Mouse (Mus musculus): ENCODE results near the gene F3. TPM values are rescaled to one million over a fixed set of nuclear protein-coding genes. Genes with fewer than 3 reads are reported as not detected.

F3 gene
- 6.9 and 7.2 TPM in 2 replicates for polyA plus RNA-seq (2014; fragmentation: Nextera tagmentation; extraction: Ambion mirVana)

DNA sequence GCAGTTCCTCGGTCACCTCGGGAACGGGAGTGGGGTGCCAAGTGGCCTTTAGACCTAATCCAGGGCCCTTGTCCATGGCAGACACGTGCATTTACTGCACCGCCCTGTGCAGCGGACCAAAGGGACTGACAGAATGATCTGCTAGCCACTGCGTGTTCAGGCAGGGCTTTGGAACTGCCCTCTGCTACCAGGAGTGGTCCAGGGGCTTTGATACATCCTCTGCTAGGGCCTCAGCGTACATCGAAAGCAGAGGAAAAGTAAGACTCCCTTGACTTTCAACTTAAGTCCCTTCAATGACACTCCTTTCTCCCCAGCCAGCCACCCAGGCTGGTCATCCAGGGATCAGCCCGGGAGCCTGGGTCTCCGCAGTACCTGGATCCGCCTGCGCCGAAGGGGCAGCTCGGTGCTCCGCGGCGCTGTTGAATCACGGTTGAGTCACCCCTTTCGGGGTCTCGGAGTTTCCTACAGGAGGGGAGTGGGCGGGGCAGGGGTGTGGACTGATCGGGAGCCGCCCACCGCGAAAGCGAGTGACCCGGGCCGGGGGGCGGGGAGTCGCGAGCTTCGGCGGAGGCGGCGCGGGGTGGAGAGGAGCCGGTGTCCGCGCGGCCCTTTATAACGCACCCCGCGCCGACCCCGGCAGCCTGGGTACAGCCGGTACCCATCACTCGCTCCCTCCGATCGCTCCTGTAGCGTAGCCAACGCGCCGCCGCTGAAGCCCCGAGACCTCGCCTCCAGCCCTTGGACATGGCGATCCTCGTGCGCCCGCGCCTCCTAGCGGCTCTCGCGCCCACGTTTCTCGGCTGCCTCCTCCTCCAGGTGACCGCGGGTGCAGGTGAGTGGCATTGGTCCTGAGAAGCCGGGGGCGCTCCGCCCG lies at the start of gene F3:
Gene F3, plus strand, starts transcription at position 567 of the 874 bp plus-strand sequence.
- Histone ChIP-seq H3K27me3 (ENCODE audit: control insufficient read depth, insufficient read depth, low read length) (0 out of 2 replicates have a peak, but pooled peaks cover 4% of the 10 kb centered on the region), H3K9ac (replicated peaks; ENCODE audit: low read length) (peak within 1 kb of the TSS; percentile 65), H3K36me3 (ENCODE audit: control insufficient read depth, insufficient read depth, low read length) (no peaks in the 10 kb centered on the region), H3K4me3 (replicated peaks; ENCODE audit: low read depth, low read length) (peak within 1 kb of the TSS; percentile 62), H3K27ac (replicated peaks; ENCODE audit: low read depth, low read length) (peak within 1 kb of the TSS; percentile 45; the same call in 1 of the 2 replicates), H3K4me2 (ENCODE audit: low read length) (peak within 1 kb of the TSS; percentile 87), H3K9me3 (ENCODE audit: control insufficient read depth, low read length) (no peaks in the 10 kb centered on the region), H3K4me1 (ENCODE audit: control insufficient read depth, insufficient read depth, low read length) (peaks cover 15% of the 10 kb centered on the region)
- under 1% methylated on average over 73 of the region's 73 CpGs for WGBS
- ATAC-seq (ENCODE audit: low FRiP score, low TSS enrichment) (peak; percentile 81), DNase-seq (peak; percentile 91)

GRCm38 (mm10) chr3:121678935-121679334 lies 44.4 kb upstream of the F3 start:
- WGBS, result 29% methylated on average over 4 of the region's 4 CpGs
- Histone ChIP-seq H3K4me3 (replicated peaks; ENCODE audit: low read depth, low read length) (no peak overlapping the region), H3K36me3 (ENCODE audit: control insufficient read depth, insufficient read depth, low read length) (no peaks in the 10 kb centered on the region), H3K4me2 (ENCODE audit: low read length) (no peak overlapping the region), H3K27ac (replicated peaks; ENCODE audit: low read depth, low read length) (no peak overlapping the region), H3K4me1 (ENCODE audit: control insufficient read depth, insufficient read depth, low read length) (peaks cover 4% of the 10 kb centered on the region; the same call in 1 of the 2 replicates), H3K9ac (replicated peaks; ENCODE audit: low read length) (no peak overlapping the region), H3K9me3 (ENCODE audit: control insufficient read depth, low read length) (no peaks in the 10 kb centered on the region), H3K27me3 (ENCODE audit: control insufficient read depth, insufficient read depth, low read length) (no peaks in the 10 kb centered on the region)
- no peak for DNase-seq
- no peak for ATAC-seq (ENCODE audit: low FRiP score, low TSS enrichment)

DNA sequence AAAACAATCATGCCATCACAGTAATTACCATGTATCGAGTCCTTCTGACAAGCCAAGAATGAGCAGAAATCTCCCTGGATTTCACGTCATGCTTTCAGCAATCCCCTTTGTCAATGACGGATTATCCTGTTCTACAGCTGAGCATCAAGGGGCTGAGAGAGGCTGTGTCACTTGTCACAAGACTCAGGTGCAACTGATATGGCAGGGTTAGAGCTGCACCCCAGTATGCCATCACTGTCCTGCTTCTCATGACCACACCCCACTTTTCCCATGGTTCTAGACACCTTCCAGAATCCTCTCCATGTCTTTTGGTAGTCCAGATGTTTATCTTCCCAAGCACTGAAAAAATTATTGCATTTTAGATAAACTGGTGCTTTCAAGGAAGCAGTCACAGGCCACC lies 43.9 kb upstream of the F3 start:
- H3K4me1 ChIP-seq (ENCODE audit: control insufficient read depth, insufficient read depth, low read length), result peaks cover 4% of the 10 kb centered on the region; the same call in 1 of the 2 replicates
- WGBS, result 15% methylated on average over 3 of the region's 3 CpGs
- no peaks in the 10 kb centered on the region for H3K27me3 ChIP-seq (ENCODE audit: control insufficient read depth, insufficient read depth, low read length)
- no peak overlapping the region for H3K27ac ChIP-seq (replicated peaks; ENCODE audit: low read depth, low read length)
- no peak overlapping the region for H3K4me2 ChIP-seq (ENCODE audit: low read length)
- H3K9ac ChIP-seq (replicated peaks; ENCODE audit: low read length), result no peak overlapping the region
- ATAC-seq (ENCODE audit: low FRiP score, low TSS enrichment) (no peak), DNase-seq (peak; percentile 44)
- no peaks in the 10 kb centered on the region for H3K9me3 ChIP-seq (ENCODE audit: control insufficient read depth, low read length)
- H3K4me3 ChIP-seq (replicated peaks; ENCODE audit: low read depth, low read length), result no peak overlapping the region
- no peaks in the 10 kb centered on the region for H3K36me3 ChIP-seq (ENCODE audit: control insufficient read depth, insufficient read depth, low read length)

- no peaks in the 10 kb centered on the region for H3K27me3 ChIP-seq (ENCODE audit: control insufficient read depth, insufficient read depth, low read length)
- ATAC-seq (ENCODE audit: low FRiP score, low TSS enrichment), result no peak
- no peak for DNase-seq
- peaks cover 4% of the 10 kb centered on the region; the same call in 1 of the 2 replicates for H3K4me1 ChIP-seq (ENCODE audit: control insufficient read depth, insufficient read depth, low read length)
- no peaks in the 10 kb centered on the region for H3K36me3 ChIP-seq (ENCODE audit: control insufficient read depth, insufficient read depth, low read length)
- no peaks in the 10 kb centered on the region for H3K9me3 ChIP-seq (ENCODE audit: control insufficient read depth, low read length)
- 87% methylated on average over 3 of the region's 3 CpGs for WGBS
- H3K4me2 ChIP-seq (ENCODE audit: low read length), result no peak overlapping the region
- no peak overlapping the region for H3K9ac ChIP-seq (replicated peaks; ENCODE audit: low read length)
- H3K4me3 ChIP-seq (replicated peaks; ENCODE audit: low read depth, low read length), result no peak overlapping the region
- H3K27ac ChIP-seq (replicated peaks; ENCODE audit: low read depth, low read length), result no peak overlapping the region
Observed at GRCm38 (mm10) chr3:121680187-121680586, 43.1 kb upstream of the F3 start.

DNA sequence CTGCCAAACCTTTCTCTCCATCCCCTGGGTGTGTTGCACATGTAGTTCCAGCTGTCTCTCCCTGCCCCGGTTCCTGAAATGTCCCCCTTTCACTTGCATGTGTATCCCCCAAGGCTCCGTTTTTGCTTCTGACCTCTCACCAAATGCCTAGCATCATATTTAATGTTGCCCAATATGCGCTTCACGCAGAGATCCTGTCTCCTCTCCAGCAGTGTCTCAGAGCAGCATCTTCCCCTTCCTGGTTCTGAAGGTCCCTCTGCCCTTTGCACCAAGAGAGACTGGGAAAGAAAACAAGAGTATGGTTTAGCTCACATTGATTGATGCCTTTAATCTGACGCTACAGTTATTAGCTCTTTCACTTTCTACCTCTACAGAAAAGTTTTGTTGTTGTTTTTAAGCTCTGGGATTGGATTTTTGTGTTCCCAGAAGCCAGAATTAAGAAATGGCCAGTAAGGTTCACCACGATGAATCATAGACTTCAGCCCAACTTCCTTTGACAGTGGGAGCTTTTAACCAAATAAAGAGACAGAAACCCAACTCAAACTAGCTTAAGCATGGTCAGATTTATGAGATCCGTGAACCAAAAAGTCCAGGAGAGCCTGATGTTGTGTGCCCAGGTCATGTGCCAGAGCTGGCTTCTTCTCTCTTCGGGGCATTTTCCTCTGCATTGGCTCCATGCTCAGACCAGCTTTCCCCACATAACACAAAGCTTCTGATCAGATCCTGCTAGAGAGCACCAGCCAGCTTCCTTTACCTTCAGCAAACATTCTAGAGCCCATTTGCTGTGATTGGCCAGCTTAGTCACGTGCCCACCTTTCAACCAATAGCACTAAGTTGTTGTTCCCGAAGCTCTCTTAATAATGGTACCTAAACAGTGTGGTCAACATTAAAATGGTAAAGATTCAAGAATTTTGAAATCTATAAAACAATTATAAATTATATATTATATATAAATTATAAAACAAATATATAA lies 40.6 kb upstream of the F3 start:
- no peak overlapping the region for H3K4me3 ChIP-seq (replicated peaks; ENCODE audit: low read depth, low read length)
- WGBS, result 90% methylated on average over 10 of the region's 10 CpGs
- no peak for ATAC-seq (ENCODE audit: low FRiP score, low TSS enrichment)

GRCm38 (mm10) chr3:121684552-121684951 lies 38.8 kb upstream of the F3 start:
- no peak for ATAC-seq (ENCODE audit: low FRiP score, low TSS enrichment)
- H3K4me2 ChIP-seq (ENCODE audit: low read length), result no peak overlapping the region
- 84% methylated on average over 4 of the region's 4 CpGs for WGBS
- H3K27ac ChIP-seq (replicated peaks; ENCODE audit: low read depth, low read length), result no peak overlapping the region
- H3K4me1 ChIP-seq (ENCODE audit: control insufficient read depth, insufficient read depth, low read length), result peaks cover 2% of the 10 kb centered on the region; the same call in 1 of the 2 replicates
- no peaks in the 10 kb centered on the region for H3K36me3 ChIP-seq (ENCODE audit: control insufficient read depth, insufficient read depth, low read length)
- H3K4me3 ChIP-seq (replicated peaks; ENCODE audit: low read depth, low read length), result no peak overlapping the region
- no peaks in the 10 kb centered on the region for H3K9me3 ChIP-seq (ENCODE audit: control insufficient read depth, low read length)
- H3K27me3 ChIP-seq (ENCODE audit: control insufficient read depth, insufficient read depth, low read length), result no peaks in the 10 kb centered on the region
- DNase-seq, result no peak
- H3K9ac ChIP-seq (replicated peaks; ENCODE audit: low read length), result no peak overlapping the region

More for the DNA sequence above, 40.6 kb upstream of the F3 start:
- no peak overlapping the region for H3K4me2 ChIP-seq (ENCODE audit: low read length)
- H3K4me1 ChIP-seq (ENCODE audit: control insufficient read depth, insufficient read depth, low read length), result peaks cover 4% of the 10 kb centered on the region; the same call in 1 of the 2 replicates
- H3K36me3 ChIP-seq (ENCODE audit: control insufficient read depth, insufficient read depth, low read length), result no peaks in the 10 kb centered on the region
- no peaks in the 10 kb centered on the region for H3K27me3 ChIP-seq (ENCODE audit: control insufficient read depth, insufficient read depth, low read length)
- no peaks in the 10 kb centered on the region for H3K9me3 ChIP-seq (ENCODE audit: control insufficient read depth, low read length)
- H3K9ac ChIP-seq (replicated peaks; ENCODE audit: low read length), result no peak overlapping the region
- H3K27ac ChIP-seq (replicated peaks; ENCODE audit: low read depth, low read length), result no peak overlapping the region
- no peak for DNase-seq

- ATAC-seq (ENCODE audit: low FRiP score, low TSS enrichment), result no peak
- Histone ChIP-seq H3K36me3 (ENCODE audit: control insufficient read depth, insufficient read depth, low read length) (no peaks in the 10 kb centered on the region), H3K4me3 (replicated peaks; ENCODE audit: low read depth, low read length) (no peak overlapping the region), H3K27me3 (ENCODE audit: control insufficient read depth, insufficient read depth, low read length) (no peaks in the 10 kb centered on the region), H3K9ac (replicated peaks; ENCODE audit: low read length) (no peak overlapping the region), H3K4me2 (ENCODE audit: low read length) (no peak overlapping the region), H3K9me3 (ENCODE audit: control insufficient read depth, low read length) (no peaks in the 10 kb centered on the region), H3K4me1 (ENCODE audit: control insufficient read depth, insufficient read depth, low read length) (no peaks in the 10 kb centered on the region), H3K27ac (replicated peaks; ENCODE audit: low read depth, low read length) (no peak overlapping the region)
- 84% methylated on average over 4 of the region's 4 CpGs for whole genome bisulfite sequencing
- DNase-seq, result no peak
Observed at GRCm38 (mm10) chr3:121684963-121685362, 38.4 kb upstream of the F3 start.

GRCm38 (mm10) chr3:121685985-121686384 lies 37.4 kb upstream of the F3 start:
- Histone ChIP-seq H3K36me3 (ENCODE audit: control insufficient read depth, insufficient read depth, low read length) (no peaks in the 10 kb centered on the region), H3K4me1 (ENCODE audit: control insufficient read depth, insufficient read depth, low read length) (no peaks in the 10 kb centered on the region), H3K4me2 (ENCODE audit: low read length) (no peak overlapping the region), H3K27ac (replicated peaks; ENCODE audit: low read depth, low read length) (no peak overlapping the region), H3K4me3 (replicated peaks; ENCODE audit: low read depth, low read length) (no peak overlapping the region), H3K9me3 (ENCODE audit: control insufficient read depth, low read length) (no peaks in the 10 kb centered on the region), H3K9ac (replicated peaks; ENCODE audit: low read length) (no peak overlapping the region), H3K27me3 (ENCODE audit: control insufficient read depth, insufficient read depth, low read length) (no peaks in the 10 kb centered on the region)
- no peak for ATAC-seq (ENCODE audit: low FRiP score, low TSS enrichment)
- WGBS, result 60% methylated on average over 1 of the region's 1 CpGs
- no peak for DNase-seq

Data from midbrain, embryonic 14.5 days (tissue).